In genomic region chr11:50073830-50074229, GRCm38 (mm10) we compare ENCODE assay signal across 12 mouse cellular contexts. TPM values are rescaled to one million over a fixed set of nuclear protein-coding genes. Genes with fewer than 3 reads are reported as not detected.
DNase-seq lines count a peak whose midpoint lies in the region; ATAC-seq lines count a peak whose summit lies in the region.
"Had no signal": no experiment of that assay in that cellular context is flagged by ENCODE, and none has a peak within 500 bp of the region (broad histone marks: within the 10 kb centered on the region; RNA-seq: fewer than 3 reads in every experiment).

No protein-coding gene starts in this region.

- H3K4me1 ChIP-seq in kidney, embryonic 14.5 days (ENCODE audit: control insufficient read depth, insufficient read depth, low read length), result no peaks in the 10 kb centered on the region
- H3K4me1 ChIP-seq: embryonic facial prominence, embryonic 15.5 days had no signal

- WGBS in kidney, embryonic 14.5 days, result 90% methylated on average over 10 of the region's 10 CpGs

- no peak overlapping the region for H3K4me2 ChIP-seq in kidney, embryonic 14.5 days (replicated peaks; ENCODE audit: low read depth, low read length)
- H3K4me2 ChIP-seq: embryonic facial prominence, embryonic 15.5 days; hindbrain, embryonic 13.5 days had no signal

- no peak overlapping the region for H3K27ac ChIP-seq in kidney, embryonic 14.5 days (ENCODE audit: low read depth, low read length)
- H3K27ac ChIP-seq: embryonic facial prominence, embryonic 15.5 days; hindbrain, embryonic 13.5 days; liver, embryonic 14.5 days had no signal

- no peaks in the 10 kb centered on the region for H3K27me3 ChIP-seq in kidney, embryonic 14.5 days (ENCODE audit: control insufficient read depth, insufficient read depth, low read length)
- H3K27me3 ChIP-seq: embryonic facial prominence, embryonic 15.5 days; hindbrain, embryonic 13.5 days had no signal

- H3K36me3 ChIP-seq in kidney, embryonic 14.5 days (ENCODE audit: control insufficient read depth, insufficient read depth, low read length), result peaks cover 3% of the 10 kb centered on the region; the same call in 1 of the 2 replicates
- H3K36me3 ChIP-seq: embryonic facial prominence, embryonic 15.5 days had no signal

- ATAC-seq in kidney, embryonic 14.5 days (ENCODE audit: low FRiP score, low TSS enrichment), result no peak
- ATAC-seq in hematopoietic stem cell, adult 5-6 weeks (replicated peaks in 1 of 2; ENCODE audit: insufficient read depth in 1 of 2, low FRiP score in 2 of 2, low TSS enrichment in 1 of 2, low read depth in 1 of 2, poor library complexity in 2 of 2, severe bottlenecking in 2 of 2), result peak; percentile 69 to 71

- no peaks in the 10 kb centered on the region for H3K9me3 ChIP-seq in kidney, embryonic 14.5 days (ENCODE audit: control insufficient read depth, low read length)
- H3K9me3 ChIP-seq: embryonic facial prominence, embryonic 15.5 days; hindbrain, embryonic 13.5 days had no signal

- DNase-seq in kidney, postnatal 10 days, result peak; percentile 37
- peak; percentile 72 for DNase-seq in adrenal gland, postnatal 10 days
- peak; percentile 74 for DNase-seq in cerebellum, adult 11-12 months
- DNase-seq in MN1 (ENCODE audit: low spot score), result no peak
- DNase-seq in embryo, embryonic 10 days (ENCODE audit: low spot score), result no peak
- DNase-seq: left cerebral cortex, postnatal 4 days; spleen, adult 18-20 months had no signal

- H3K9ac ChIP-seq in kidney, embryonic 14.5 days (ENCODE audit: low read depth, low read length), result no peak overlapping the region
- H3K9ac ChIP-seq: embryonic facial prominence, embryonic 15.5 days; hindbrain, embryonic 13.5 days; liver, embryonic 14.5 days had no signal

- H3K4me3 ChIP-seq in kidney, embryonic 14.5 days (ENCODE audit: low read length), result no peak overlapping the region
- H3K4me3 ChIP-seq: embryonic facial prominence, embryonic 15.5 days; hindbrain, embryonic 13.5 days had no signal

RNA-seq across cellular contexts. Expression of gene Rnf130, which starts 48.7 kb away (rescaled TPM):
- 69.3 and 71.2 TPM in 2 replicates for polyA plus RNA-seq in kidney, embryonic 14.5 days (2014; fragmentation: Nextera tagmentation; extraction: Ambion mirVana)
- 10 to 100 TPM; 64.9 to 69.6 TPM for total RNA-seq in adrenal gland, postnatal 10 days (2021)
- total RNA-seq in hematopoietic stem cell, adult 5-6 weeks (2017), result 288 and 337 TPM in 2 replicates

RNA-seq across cellular contexts. Expression of gene Tbc1d9b, which starts 57.4 kb away (rescaled TPM):
- 22.8 and 36.8 TPM in 2 replicates for polyA plus RNA-seq in kidney, embryonic 14.5 days (2014; fragmentation: Nextera tagmentation; extraction: Ambion mirVana)
- 10 to 100 TPM; 65.2 to 76.3 TPM for total RNA-seq in adrenal gland, postnatal 10 days (2021)
- total RNA-seq in hematopoietic stem cell, adult 5-6 weeks (2017), result 89.9 and 124 TPM in 2 replicates

Comparison
In these comparisons a context has a peak if more than half of its experiments do, and no peak if none do; other contexts are left out.
1. DNase-seq: peak in kidney, postnatal 10 days (single experiment), adrenal gland, postnatal 10 days (single experiment) and cerebellum, adult 11-12 months (single experiment); none in MN1 (single experiment) and embryo, embryonic 10 days (single experiment).